Comparison of ENCODE assay signal across 15 mouse cellular contexts in genomic region chr17:11995522-11995921, GRCm38 (mm10).
DNase-seq lines count a peak whose midpoint lies in the region; TF ChIP-seq lines count a peak whose summit lies in the region.
"Had no signal": no experiment of that assay in that cellular context is flagged by ENCODE, and none has a peak within 500 bp of the region (broad histone marks: within the 10 kb centered on the region; RNA-seq: fewer than 3 reads in every experiment).

No protein-coding gene starts in this region.

- no peak for TF ChIP-seq CTCF in testis, adult 2 months (IDR thresholded peaks at IDR 0.05; ENCODE audit: control insufficient read depth, insufficient read depth, insufficient replicate concordance, low read depth, low read length)
- no peak for TF ChIP-seq CTCF in MEL (IDR thresholded peaks at IDR 0.05 in 2 of 3, conservative IDR thresholded peaks at IDR 0.05 in 1 of 3; ENCODE audit: control insufficient read depth in 1 of 3, insufficient read depth in 1 of 3, low read depth in 2 of 3, low read length in 3 of 3, poor library complexity in 1 of 3, severe bottlenecking in 1 of 3)

- no peak overlapping the region for H3K4me3 ChIP-seq in testis, adult 2 months (ENCODE audit: control insufficient read depth, low read depth, low read length)
- H3K4me3 ChIP-seq in MEL (ENCODE audit: control insufficient read depth in 1 of 2, insufficient read depth in 1 of 2, low read depth in 2 of 2, low read length in 2 of 2) = no peak overlapping the region

- no peaks in the 10 kb centered on the region for H3K9me3 ChIP-seq in MEL (replicated peaks; ENCODE audit: insufficient read depth, low read length)
- H3K9me3 ChIP-seq: G1E had no signal

- TF ChIP-seq RAD21 in MEL (IDR thresholded peaks at IDR 0.05; ENCODE audit: low read depth, low read length) = no peak

- TF ChIP-seq POLR2A in testis, adult 2 months (IDR thresholded peaks at IDR 0.05; ENCODE audit: control insufficient read depth, low read depth, low read length) = no peak
- TF ChIP-seq POLR2A in MEL (IDR thresholded peaks at IDR 0.05; ENCODE audit: control insufficient read depth in 1 of 2, insufficient read depth in 1 of 2, low read depth in 1 of 2, low read length in 2 of 2, poor library complexity in 1 of 2) = no peak

- H3K36me3 ChIP-seq in testis, adult 2 months (ENCODE audit: control insufficient read depth, insufficient read depth, low read length) = no peaks in the 10 kb centered on the region
- H3K36me3 ChIP-seq in MEL (ENCODE audit: control insufficient read depth in 1 of 2, insufficient read depth in 2 of 2, low read length in 2 of 2) = peaks cover 0 to 41% of the 10 kb centered on the region in 2 experiments; a peak in 2 of 4 replicates
- H3K36me3 ChIP-seq: G1E had no signal

- DNase-seq in retina, postnatal 1 day = peak; percentile 67
- no peak for DNase-seq in retina, embryonic 14.5 days (ENCODE audit: low spot score)
- no peak for DNase-seq in testis, postnatal 14 days (ENCODE audit: low spot score)
- DNase-seq in MEL (ENCODE audit: low read depth, low spot score) = peak; percentile 61
- no peak for DNase-seq in embryo, embryonic 10.5 days (ENCODE audit: low spot score)
- DNase-seq: adrenal gland, postnatal 10 days; adrenal gland, postnatal 14 days; adrenal gland, postnatal 25 days; B cell, adult 2 months; cerebellum, adult 11 months; cerebellum, adult 11-12 months; cerebellum, adult 18-20 months; cerebellum, adult 2 months had no signal

- no peaks in the 10 kb centered on the region for H3K79me2 ChIP-seq in MEL (ENCODE audit: control insufficient read depth, insufficient read depth, low read length, poor library complexity)

- 0 out of 4 replicates have a peak, but pooled peaks of 1 of the 2 experiments have one; percentile 32 for TF ChIP-seq EP300 in MEL (IDR thresholded peaks at IDR 0.05; ENCODE audit: low read depth in 1 of 2, low read length in 2 of 2)

- no peaks in the 10 kb centered on the region for H3K4me1 ChIP-seq in testis, adult 2 months (ENCODE audit: control insufficient read depth, insufficient read depth, low read length)
- peaks cover 5 to 43% of the 10 kb centered on the region in 2 experiments for H3K4me1 ChIP-seq in MEL (ENCODE audit: control insufficient read depth in 1 of 2, insufficient read depth in 2 of 2, low read length in 2 of 2)

- no peaks in the 10 kb centered on the region for H3K27me3 ChIP-seq in testis, adult 2 months (ENCODE audit: control insufficient read depth, insufficient read depth, low read length)
- H3K27me3 ChIP-seq in MEL (ENCODE audit: control insufficient read depth in 1 of 2, insufficient read depth in 2 of 2, low read length in 2 of 2) = no peaks in the 10 kb centered on the region

- peak overlapping the region; percentile 78 for H3K27ac ChIP-seq in testis, adult 2 months (ENCODE audit: control insufficient read depth, insufficient read depth, low read depth, low read length)
- H3K27ac ChIP-seq in MEL (ENCODE audit: control insufficient read depth, low read depth, low read length) = peak overlapping the region; percentile 91

- peak overlapping the region; percentile 23; the same call in 1 of the 2 replicates for H3K9ac ChIP-seq in MEL (ENCODE audit: control insufficient read depth, low read depth, low read length, poor library complexity, severe bottlenecking)

TF ChIP-seq in MEL, 35 proteins besides CTCF, POLR2A, EP300 and RAD21:
- peak; percentile 52; the same call in 1 of the 2 replicates for TF ChIP-seq GATA1 (IDR thresholded peaks at IDR 0.05; ENCODE audit: low read depth, low read length)
- no peak for TF ChIP-seq JUND (IDR thresholded peaks at IDR 0.05; ENCODE audit: low read depth, low read length)

Comparison
In these comparisons a context has a peak if more than half of its experiments do, and no peak if none do; other contexts are left out.
1. DNase-seq: peak in retina, postnatal 1 day (single experiment) and MEL (single experiment); none in retina, embryonic 14.5 days (single experiment), testis, postnatal 14 days (single experiment) and embryo, embryonic 10.5 days (single experiment).